In genomic region chr10:126371881-126372280, GRCm38 (mm10) we compare ENCODE assay signal across 19 mouse cellular contexts.
"Had no signal": no experiment of that assay in that cellular context is flagged by ENCODE, and none has a peak within 500 bp of the region (broad histone marks: within the 10 kb centered on the region; RNA-seq: fewer than 3 reads in every experiment).

No protein-coding gene starts in this region.

- H3K4me1 ChIP-seq: liver, embryonic 15.5 days; lung, embryonic 15.5 days; midbrain, embryonic 10.5 days; midbrain, embryonic 12.5 days; stomach, embryonic 15.5 days had no signal

- H3K27ac ChIP-seq: liver, embryonic 15.5 days; lung, embryonic 15.5 days; midbrain, embryonic 10.5 days; midbrain, embryonic 12.5 days; neural tube, embryonic 13.5 days; neural tube, embryonic 15.5 days; stomach, embryonic 15.5 days; stomach, postnatal 0 days had no signal

- H3K9me3 ChIP-seq: liver, embryonic 15.5 days; lung, embryonic 15.5 days; midbrain, embryonic 10.5 days; midbrain, embryonic 12.5 days; neural tube, embryonic 13.5 days; neural tube, embryonic 15.5 days; stomach, embryonic 15.5 days had no signal

- H3K36me3 ChIP-seq: liver, embryonic 15.5 days; lung, embryonic 15.5 days; midbrain, embryonic 10.5 days; midbrain, embryonic 12.5 days; neural tube, embryonic 13.5 days; neural tube, embryonic 15.5 days; stomach, embryonic 15.5 days had no signal

- H3K4me3 ChIP-seq: liver, embryonic 15.5 days; lung, embryonic 15.5 days; midbrain, embryonic 10.5 days; midbrain, embryonic 12.5 days; myocyte; neural tube, embryonic 13.5 days; neural tube, embryonic 15.5 days; stomach, embryonic 15.5 days had no signal

- H3K27me3 ChIP-seq: liver, embryonic 15.5 days; lung, embryonic 15.5 days; midbrain, embryonic 12.5 days; neural tube, embryonic 13.5 days; neural tube, embryonic 15.5 days; stomach, embryonic 15.5 days had no signal

- ATAC-seq: liver, postnatal 0 days; lung, postnatal 0 days; midbrain, embryonic 16.5 days had no signal

- H3K9ac ChIP-seq: liver, embryonic 15.5 days; liver, postnatal 0 days; lung, embryonic 15.5 days; midbrain, embryonic 12.5 days; neural tube, embryonic 13.5 days; neural tube, embryonic 15.5 days; stomach, embryonic 15.5 days had no signal

- DNase-seq: liver, postnatal 0 days; lung, adult 2 months; lung, postnatal 4 days; midbrain, embryonic 14.5 days; right cerebral cortex, postnatal 14 days; thymus, adult 2 months; thymus, postnatal 25 days; thymus, postnatal 4 days had no signal
